Mouse (Mus musculus): ENCODE results near the gene Ccdc42.

- TF ChIP-seq CTCF (conservative IDR thresholded peaks at IDR 0.05; ENCODE audit: low read length) (no peak), NANOG (IDR thresholded peaks at IDR 0.05; ENCODE audit: borderline replicate concordance, low read length) (no peak), POU5F1 (IDR thresholded peaks at IDR 0.05; ENCODE audit: borderline replicate concordance, low read length) (no peak)
These were observed at the start of gene Ccdc42 for GRCm38 (mm10) chr11:68586721-68587120.

Measured in E14TG2a.4 (cell line).